Mouse (Mus musculus): ENCODE results near the gene Dnaaf1. TPM values are rescaled to one million over a fixed set of nuclear protein-coding genes. Genes with fewer than 3 reads are reported as not detected.
A peak's percentile ranks its signal among the peaks of the same experiment; 100 is the strongest.

Gene Dnaaf1
- polyA plus RNA-seq, 1 experiment = not detected

DNA sequence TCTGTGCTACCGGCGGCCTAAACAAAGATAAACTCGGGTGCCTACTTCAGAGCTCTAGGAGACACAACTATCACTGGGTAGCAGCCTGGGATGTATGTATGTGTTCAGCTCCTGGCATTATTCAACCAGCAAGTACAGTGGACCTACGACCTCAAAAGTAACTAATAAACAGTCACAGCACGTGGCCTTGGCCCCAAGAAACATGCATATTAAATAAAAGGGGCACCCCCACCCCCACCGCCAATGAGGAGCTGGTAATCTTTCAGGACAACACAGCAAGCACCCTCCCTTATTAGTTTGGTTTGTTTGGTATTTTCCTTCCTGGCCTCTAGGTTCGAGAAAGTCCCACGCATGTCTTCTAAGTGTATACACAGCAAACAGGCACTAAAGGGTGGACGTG, 6.8 kb upstream of the Dnaaf1 start:
- no peak overlapping the region for H3K4me3 ChIP-seq (ENCODE audit: insufficient read depth, low read depth, low read length)
- WGBS = 84% methylated on average over 9 of the region's 9 CpGs
- peaks cover 17% of the 10 kb centered on the region for H3K4me1 ChIP-seq (ENCODE audit: control insufficient read depth, insufficient read depth, low read length)
- H3K27ac ChIP-seq (ENCODE audit: insufficient read depth, low read depth, low read length) = no peak overlapping the region
- TF ChIP-seq POLR2A (IDR thresholded peaks at IDR 0.05; ENCODE audit: insufficient read depth, low read depth, low read length) (no peak), CTCF (IDR thresholded peaks at IDR 0.05; ENCODE audit: insufficient read depth, low read depth, low read length) (no peak)

DNA sequence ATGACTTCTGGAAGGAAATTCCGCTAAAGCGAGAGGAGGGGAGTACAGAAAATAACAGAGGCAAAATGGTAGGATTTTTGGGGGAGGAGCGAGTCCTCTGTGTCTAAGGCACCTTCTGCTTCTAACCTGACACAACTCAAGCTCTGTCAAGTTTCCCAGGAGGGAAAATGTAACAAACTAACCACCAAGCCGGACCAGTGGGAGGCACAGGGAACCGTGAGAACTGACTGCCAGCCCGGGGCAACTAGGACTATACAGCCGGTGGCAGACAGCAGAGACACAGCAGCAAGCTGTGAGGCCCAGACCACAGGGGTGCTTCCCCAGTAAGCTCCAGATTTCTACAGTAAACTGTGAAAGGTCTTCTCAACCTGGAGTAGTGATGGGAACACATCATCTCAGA, 6.1 kb upstream of the Dnaaf1 start:
- TF ChIP-seq POLR2A (IDR thresholded peaks at IDR 0.05; ENCODE audit: insufficient read depth, low read depth, low read length) = no peak
- TF ChIP-seq CTCF (IDR thresholded peaks at IDR 0.05; ENCODE audit: insufficient read depth, low read depth, low read length) = no peak
- peaks cover 21% of the 10 kb centered on the region for H3K4me1 ChIP-seq (ENCODE audit: control insufficient read depth, insufficient read depth, low read length)
- WGBS = 75% methylated on average over 7 of the region's 7 CpGs

GRCm38 (mm10) chr8:119569881-119570280, 5.2 kb upstream of the Dnaaf1 start:
- 31% methylated on average over 4 of the region's 4 CpGs for WGBS
- no peak for TF ChIP-seq CTCF (IDR thresholded peaks at IDR 0.05; ENCODE audit: insufficient read depth, low read depth, low read length)
- TF ChIP-seq POLR2A (IDR thresholded peaks at IDR 0.05; ENCODE audit: insufficient read depth, low read depth, low read length) = no peak

More for the DNA sequence above, 6.1 kb upstream of the Dnaaf1 start:
- Histone ChIP-seq H3K4me3 (ENCODE audit: insufficient read depth, low read depth, low read length) (no peak overlapping the region), H3K27ac (ENCODE audit: insufficient read depth, low read depth, low read length) (no peak overlapping the region)

GRCm38 (mm10) chr8:119571135-119571534, 3.9 kb upstream of the Dnaaf1 start:
- no peak for TF ChIP-seq POLR2A (IDR thresholded peaks at IDR 0.05; ENCODE audit: insufficient read depth, low read depth, low read length)
- no peak for TF ChIP-seq CTCF (IDR thresholded peaks at IDR 0.05; ENCODE audit: insufficient read depth, low read depth, low read length)
- Histone ChIP-seq H3K4me1 (ENCODE audit: control insufficient read depth, insufficient read depth, low read length) (peaks cover 23% of the 10 kb centered on the region), H3K4me3 (ENCODE audit: insufficient read depth, low read depth, low read length) (no peak overlapping the region), H3K27ac (ENCODE audit: insufficient read depth, low read depth, low read length) (no peak overlapping the region)
- WGBS = 91% methylated on average over 6 of the region's 6 CpGs

More at GRCm38 (mm10) chr8:119569881-119570280, 5.2 kb upstream of the Dnaaf1 start:
- Histone ChIP-seq H3K4me3 (ENCODE audit: insufficient read depth, low read depth, low read length) (no peak overlapping the region), H3K4me1 (ENCODE audit: control insufficient read depth, insufficient read depth, low read length) (peaks cover 23% of the 10 kb centered on the region), H3K27ac (ENCODE audit: insufficient read depth, low read depth, low read length) (no peak overlapping the region)

GRCm38 (mm10) chr8:119572411-119572810, 2.6 kb upstream of the Dnaaf1 start:
- Histone ChIP-seq H3K4me1 (ENCODE audit: control insufficient read depth, insufficient read depth, low read length) (peaks cover 23% of the 10 kb centered on the region), H3K4me3 (ENCODE audit: insufficient read depth, low read depth, low read length) (no peak overlapping the region), H3K27ac (ENCODE audit: insufficient read depth, low read depth, low read length) (no peak overlapping the region)
- WGBS = 91% methylated on average over 4 of the region's 4 CpGs
- TF ChIP-seq POLR2A (IDR thresholded peaks at IDR 0.05; ENCODE audit: insufficient read depth, low read depth, low read length) (no peak), CTCF (IDR thresholded peaks at IDR 0.05; ENCODE audit: insufficient read depth, low read depth, low read length) (no peak)

GRCm38 (mm10) chr8:119575366-119575726, 311 bp downstream of the Dnaaf1 start:
- 2% methylated on average over 16 of the region's 16 CpGs for WGBS
- TF ChIP-seq CTCF (IDR thresholded peaks at IDR 0.05; ENCODE audit: insufficient read depth, low read depth, low read length) (no peak), POLR2A (IDR thresholded peaks at IDR 0.05; ENCODE audit: insufficient read depth, low read depth, low read length) (no peak)
- Histone ChIP-seq H3K4me1 (ENCODE audit: control insufficient read depth, insufficient read depth, low read length) (peaks cover 18% of the 10 kb centered on the region), H3K4me3 (ENCODE audit: insufficient read depth, low read depth, low read length) (peak overlapping the region; percentile 73), H3K27ac (ENCODE audit: insufficient read depth, low read depth, low read length) (no peak overlapping the region)

DNA sequence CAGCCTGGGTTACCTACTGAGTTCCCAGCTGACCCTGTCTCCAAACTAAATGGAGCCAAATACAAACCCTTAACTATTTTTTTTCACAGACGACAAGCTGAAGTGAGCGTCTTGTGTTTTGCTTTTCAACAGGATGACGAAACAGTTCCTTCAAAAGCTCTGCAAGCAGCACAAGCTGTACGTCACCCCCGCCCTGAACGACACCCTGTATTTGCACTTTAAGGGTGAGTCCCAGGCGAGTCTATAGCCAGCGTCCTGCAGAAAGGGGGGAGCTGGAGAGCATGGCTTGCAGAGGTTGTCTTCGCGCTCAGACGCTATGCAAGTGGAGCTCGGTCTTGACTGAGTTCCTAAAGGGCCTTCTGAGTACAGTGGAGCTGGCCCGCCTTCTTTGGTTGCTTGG, 4.1 kb downstream of the Dnaaf1 start:
- peaks cover 1% of the 10 kb centered on the region; the same call in 1 of the 2 replicates for H3K4me1 ChIP-seq (ENCODE audit: control insufficient read depth, insufficient read depth, low read length)
- H3K4me3 ChIP-seq (ENCODE audit: insufficient read depth, low read depth, low read length) = no peak overlapping the region
- WGBS = 61% methylated on average over 13 of the region's 13 CpGs
- no peak overlapping the region for H3K27ac ChIP-seq (ENCODE audit: insufficient read depth, low read depth, low read length)
- TF ChIP-seq POLR2A (IDR thresholded peaks at IDR 0.05; ENCODE audit: insufficient read depth, low read depth, low read length) (no peak), CTCF (IDR thresholded peaks at IDR 0.05; ENCODE audit: insufficient read depth, low read depth, low read length) (no peak)

GRCm38 (mm10) chr8:119580441-119581161, 5.6 kb downstream of the Dnaaf1 start:
- TF ChIP-seq CTCF (IDR thresholded peaks at IDR 0.05; ENCODE audit: insufficient read depth, low read depth, low read length) = no peak
- TF ChIP-seq POLR2A (IDR thresholded peaks at IDR 0.05; ENCODE audit: insufficient read depth, low read depth, low read length) = no peak
- H3K27ac ChIP-seq (ENCODE audit: insufficient read depth, low read depth, low read length) = no peak overlapping the region
- WGBS = 90% methylated on average over 5 of the region's 5 CpGs
- H3K4me1 ChIP-seq (ENCODE audit: control insufficient read depth, insufficient read depth, low read length) = no peaks in the 10 kb centered on the region
- H3K4me3 ChIP-seq (ENCODE audit: insufficient read depth, low read depth, low read length) = no peak overlapping the region

DNA sequence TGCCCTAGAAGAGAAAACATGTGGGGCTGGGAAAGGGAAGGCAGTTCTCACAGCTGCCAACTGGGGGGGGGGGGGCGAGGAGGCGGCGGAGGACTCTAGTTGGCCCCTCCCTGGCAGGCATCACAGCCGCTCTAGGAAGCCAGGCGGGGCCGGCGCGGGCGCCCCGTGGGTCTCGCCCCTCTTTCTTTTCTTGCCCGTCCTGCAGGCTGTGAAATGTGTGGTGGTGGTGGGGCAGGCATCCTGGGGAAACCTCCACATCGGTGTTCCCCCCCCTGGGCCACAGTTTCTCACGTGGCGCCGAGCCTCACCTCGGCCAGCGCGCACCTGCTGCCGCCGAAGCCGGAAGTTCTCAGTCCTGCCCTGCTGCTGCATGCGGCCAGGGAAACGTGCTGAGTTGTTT, 10.9 kb downstream of the Dnaaf1 start:
- TF ChIP-seq POLR2A (IDR thresholded peaks at IDR 0.05; ENCODE audit: insufficient read depth, low read depth, low read length) = no peak
- no peak for TF ChIP-seq CTCF (IDR thresholded peaks at IDR 0.05; ENCODE audit: insufficient read depth, low read depth, low read length)
- 17% methylated on average over 24 of the region's 24 CpGs for WGBS
- H3K4me3 ChIP-seq (ENCODE audit: insufficient read depth, low read depth, low read length) = peak overlapping the region; percentile 41
- H3K4me1 ChIP-seq (ENCODE audit: control insufficient read depth, insufficient read depth, low read length) = peaks cover 4% of the 10 kb centered on the region; the same call in 1 of the 2 replicates
- no peak overlapping the region for H3K27ac ChIP-seq (ENCODE audit: insufficient read depth, low read depth, low read length)
